Mouse (Mus musculus): ENCODE data around the gene Nptn.
A peak's percentile ranks its signal among the peaks of the same experiment; 100 is the strongest.

Nptn gene

GRCm38 (mm10) chr9:58656396-58656795, 74.4 kb downstream of the Nptn start:
- peak in 1 of 2 experiments; percentile 8 for DNase-seq (ENCODE audit: low spot score in 2 of 2)

GRCm38 (mm10) chr9:58656824-58657223, 74.8 kb downstream of the Nptn start:
- DNase-seq (ENCODE audit: low spot score in 2 of 2): no peak

- DNase-seq (ENCODE audit: low spot score in 2 of 2): peak; percentile 18 to 26
Observed at GRCm38 (mm10) chr9:58657735-58658512, 75.9 kb downstream of the Nptn start.

- DNase-seq (ENCODE audit: low spot score in 2 of 2): no peak
Observed at GRCm38 (mm10) chr9:58658596-58659309, 76.7 kb downstream of the Nptn start.

- no peak for DNase-seq (ENCODE audit: low spot score in 2 of 2)
Observed at GRCm38 (mm10) chr9:58659331-58659730, 77.3 kb downstream of the Nptn start.

- no peak for DNase-seq (ENCODE audit: low spot score in 2 of 2)
Observed at GRCm38 (mm10) chr9:58659989-58660388, 77.9 kb downstream of the Nptn start.

- no peak for DNase-seq (ENCODE audit: low spot score in 2 of 2)
Observed at GRCm38 (mm10) chr9:58660673-58661072, 78.6 kb downstream of the Nptn start.

- no peak for DNase-seq (ENCODE audit: low spot score in 2 of 2)
Observed at GRCm38 (mm10) chr9:58662007-58662406, 80.0 kb downstream of the Nptn start.

- no peak for DNase-seq (ENCODE audit: low spot score in 2 of 2)
Observed at GRCm38 (mm10) chr9:58662791-58663190, 80.8 kb downstream of the Nptn start.

- no peak for DNase-seq (ENCODE audit: low spot score in 2 of 2)
Observed at GRCm38 (mm10) chr9:58665492-58665891, 83.5 kb downstream of the Nptn start.

- no peak for DNase-seq (ENCODE audit: low spot score in 2 of 2)
Observed at GRCm38 (mm10) chr9:58666191-58666590, 84.2 kb downstream of the Nptn start.

- no peak for DNase-seq (ENCODE audit: low spot score in 2 of 2)
Observed at GRCm38 (mm10) chr9:58667244-58667643, 85.2 kb downstream of the Nptn start.

GRCm38 (mm10) chr9:58668171-58668570, 86.1 kb downstream of the Nptn start:
- DNase-seq (ENCODE audit: low spot score in 2 of 2): no peak

- no peak for DNase-seq (ENCODE audit: low spot score in 2 of 2)
Observed at GRCm38 (mm10) chr9:58669071-58669470, 87.0 kb downstream of the Nptn start.

GRCm38 (mm10) chr9:58669819-58670218, 87.8 kb downstream of the Nptn start:
- DNase-seq (ENCODE audit: low spot score in 2 of 2): no peak

- DNase-seq (ENCODE audit: low spot score in 2 of 2): no peak
Observed at GRCm38 (mm10) chr9:58672474-58672873, 90.4 kb downstream of the Nptn start.

- DNase-seq (ENCODE audit: low spot score in 2 of 2): no peak
Observed at GRCm38 (mm10) chr9:58674736-58675135, 92.7 kb downstream of the Nptn start.

GRCm38 (mm10) chr9:58675371-58675770, 93.3 kb downstream of the Nptn start:
- DNase-seq (ENCODE audit: low spot score in 2 of 2): no peak

- no peak for DNase-seq (ENCODE audit: low spot score in 2 of 2)
Observed at GRCm38 (mm10) chr9:58681411-58681810, 99.4 kb downstream of the Nptn start.

- DNase-seq (ENCODE audit: low spot score in 2 of 2): no peak
Observed at GRCm38 (mm10) chr9:58682106-58682505, 100.1 kb downstream of the Nptn start.

GRCm38 (mm10) chr9:58683372-58683771, 101.3 kb downstream of the Nptn start:
- no peak for DNase-seq (ENCODE audit: low spot score in 2 of 2)

- no peak for DNase-seq (ENCODE audit: low spot score in 2 of 2)
Observed at GRCm38 (mm10) chr9:58685290-58685689, 103.2 kb downstream of the Nptn start.

GRCm38 (mm10) chr9:58688076-58688475, 106.0 kb downstream of the Nptn start:
- DNase-seq (ENCODE audit: low spot score in 2 of 2): no peak

Measured in natural killer cell, adult 2 months (primary cell).